Mouse (Mus musculus) naive thymus-derived CD4-positive, alpha-beta T cell, adult 2 months (primary cell): ENCODE data around the gene Cnot11.
"Not testable (repeated sequence)": the region's sequence is repeated elsewhere in the genome, so short reads cannot be mapped to it uniquely, and the experiment has no call there.

Experiments used
- DNase-seq: peaks from one replicate; pipeline ENCODE4 v3.0.0-alpha.2; 2011; ENCODE audit warnings: low read depth

The Cnot11 gene

DNA sequence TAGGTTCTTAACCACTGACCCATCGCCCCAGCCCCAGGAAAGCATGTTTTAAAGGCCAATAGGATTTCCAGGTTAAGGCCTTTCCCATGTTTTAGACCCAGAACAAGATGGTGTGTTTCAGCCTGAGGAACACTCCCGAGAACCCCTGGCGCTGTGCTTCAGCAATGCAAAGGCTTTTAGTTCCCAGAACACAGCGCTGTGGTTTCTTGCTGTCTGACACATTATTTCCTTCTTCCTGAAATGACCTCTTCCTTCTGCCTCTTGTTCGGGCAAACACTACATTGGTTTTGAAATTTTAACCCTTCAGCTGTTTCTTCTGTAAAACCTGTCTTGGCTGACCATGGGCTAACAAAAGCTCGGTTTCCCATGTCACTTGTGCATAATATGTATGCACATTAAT lies 44.3 kb downstream of the Cnot11 start:
- no peak for DNase-seq

DNA sequence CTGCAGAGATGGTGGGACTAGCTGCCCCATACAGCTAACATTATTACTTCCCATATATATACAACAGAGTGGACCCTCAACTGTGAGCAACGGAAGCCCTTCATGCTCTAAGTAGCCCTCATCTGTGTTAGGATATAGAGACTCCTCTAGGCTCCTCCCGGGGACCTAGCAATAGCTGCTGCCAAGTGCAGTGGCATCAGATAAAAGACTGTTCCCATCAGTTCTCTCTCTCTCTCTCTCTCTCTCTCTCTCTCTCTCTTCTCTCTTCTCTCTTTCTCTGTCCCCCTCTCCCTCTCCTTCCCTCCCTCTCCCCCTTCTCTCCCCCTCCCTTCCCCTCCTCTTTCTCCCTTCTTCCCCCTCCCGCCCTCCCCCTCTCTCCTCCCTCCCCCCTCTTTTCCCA lies 46.4 kb downstream of the Cnot11 start:
- no peak for DNase-seq

DNA sequence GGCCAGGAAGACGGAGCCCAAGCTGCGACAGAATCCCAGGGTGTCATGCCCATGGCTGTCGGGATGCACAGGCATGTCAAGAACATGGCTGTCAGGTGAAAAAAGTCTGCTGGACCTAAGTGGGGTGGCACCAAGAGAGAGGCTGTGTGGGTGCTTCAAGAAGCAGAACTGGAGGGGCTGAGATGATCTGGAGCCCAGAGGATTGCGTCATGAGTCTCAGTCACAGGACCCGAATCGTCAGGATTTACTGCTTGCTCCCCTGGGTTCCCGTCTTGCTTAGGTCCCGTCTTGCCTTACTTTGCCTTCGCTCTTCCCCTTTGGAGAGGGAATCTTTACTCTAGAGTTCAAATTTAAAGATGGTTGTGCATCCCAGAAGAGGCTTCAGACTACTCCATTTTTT lies 48.4 kb downstream of the Cnot11 start:
- no peak for DNase-seq

DNA sequence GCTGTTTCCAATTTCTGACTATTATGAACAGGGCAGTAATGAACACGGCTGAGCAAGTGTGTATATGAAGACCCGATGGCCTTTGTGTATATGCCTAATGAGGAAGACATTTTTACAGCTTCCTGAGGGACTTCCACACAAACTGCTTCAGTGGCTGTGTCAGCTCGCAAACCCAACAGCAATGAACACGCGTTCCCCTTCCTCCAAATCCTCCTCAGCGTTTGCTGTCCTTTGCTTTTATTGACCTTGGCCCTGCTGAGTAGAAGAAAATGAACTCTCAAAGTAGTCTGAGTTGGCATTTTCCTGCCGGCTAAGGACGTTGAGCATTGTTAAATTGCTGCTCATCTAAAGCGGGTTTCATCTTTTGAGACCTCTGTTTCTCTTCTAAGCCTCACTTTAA lies 50.6 kb downstream of the Cnot11 start:
- DNase-seq: no peak

DNA sequence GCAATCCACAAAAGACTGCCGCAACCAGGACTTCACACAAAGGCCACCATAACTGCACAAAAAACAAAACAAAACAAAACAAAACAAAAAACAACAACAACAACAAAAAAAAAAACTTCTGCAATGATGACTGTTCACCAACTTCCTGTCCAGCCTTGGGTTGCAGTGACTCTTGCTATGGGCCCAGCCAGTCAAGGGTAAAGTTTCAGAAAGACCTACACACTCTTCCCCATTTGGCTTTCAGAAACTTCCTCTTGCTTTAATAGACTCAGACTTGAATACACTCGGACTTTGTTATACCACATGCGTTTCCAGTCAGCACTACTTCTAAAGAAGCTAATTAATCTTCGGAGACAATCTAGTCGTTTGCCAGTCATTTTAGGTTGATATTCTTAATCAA lies 55.4 kb downstream of the Cnot11 start:
- DNase-seq: no peak

DNA sequence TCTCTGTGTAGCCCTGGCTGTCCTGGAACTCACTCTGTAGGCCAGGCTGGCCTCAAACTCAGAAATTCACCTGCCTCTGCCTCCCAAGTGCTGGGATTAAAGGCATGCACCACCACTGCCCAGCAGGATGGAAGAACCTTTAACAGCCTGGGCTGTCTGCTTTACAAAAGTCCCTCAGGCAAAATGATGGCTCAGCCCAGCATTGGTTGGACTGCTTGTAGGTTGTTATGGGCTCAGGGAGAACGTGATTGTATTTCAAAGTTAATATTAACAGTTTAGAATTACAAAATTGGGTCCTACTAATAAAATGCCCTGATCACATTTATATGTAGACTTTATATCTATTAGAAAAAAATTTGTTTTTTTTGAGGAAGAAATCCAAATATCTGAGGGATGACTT lies 56.8 kb downstream of the Cnot11 start:
- DNase-seq: not testable (repeated sequence)

DNA sequence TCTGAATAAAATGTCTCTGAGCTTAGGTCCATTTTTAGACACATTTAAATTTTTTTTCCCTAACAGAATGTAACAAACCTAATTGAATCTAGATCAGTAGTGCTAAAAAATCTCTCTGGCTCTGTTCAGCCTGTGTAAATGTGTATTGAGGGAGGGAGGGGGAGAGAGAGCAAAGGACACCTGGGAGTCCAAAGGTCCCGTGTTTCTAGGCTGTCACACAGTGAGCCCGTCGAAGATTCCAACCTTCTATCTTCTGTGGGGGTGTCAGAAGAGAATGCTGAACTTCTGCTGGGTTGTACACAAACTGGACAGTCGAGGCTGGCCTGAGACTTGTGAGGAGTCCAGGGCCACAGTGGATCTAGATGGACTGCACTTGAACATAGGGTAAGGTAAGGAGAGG lies 57.3 kb downstream of the Cnot11 start:
- DNase-seq: no peak

DNA sequence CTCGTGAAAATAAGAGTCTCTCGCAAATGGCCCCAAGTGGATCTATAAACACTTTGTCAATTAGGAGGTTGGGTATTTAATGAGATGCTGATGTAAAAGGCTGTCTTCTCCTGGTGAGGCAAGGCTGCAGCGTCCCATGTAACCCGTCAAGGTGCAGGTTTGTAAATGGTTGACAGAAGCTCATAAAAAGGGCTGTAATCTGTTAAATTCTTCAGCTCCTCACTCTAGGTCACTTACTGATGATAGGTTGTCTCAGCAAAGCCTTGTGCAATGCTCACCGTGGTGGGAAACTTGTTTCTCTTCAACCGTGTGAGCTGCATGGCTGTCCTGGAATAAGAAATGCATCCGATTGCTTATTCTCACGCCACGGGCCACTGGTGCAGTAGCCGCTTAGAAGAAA lies 59.0 kb downstream of the Cnot11 start:
- DNase-seq: no peak
